Mouse (Mus musculus) right cerebral cortex, adult 18-20 months (tissue): ENCODE measurements at regions not wholly inside any gene's neighbourhood (a gene's known extent, or its start where the extent isn't known, plus 50 kb on each side); places are given as distances from the start of the nearest gene placed in this dataset.
A peak's percentile ranks its signal among the peaks of the same experiment; 100 is the strongest.

Experiments
- DNase-seq: peaks from one replicate; pipeline ENCODE4 v3.0.0; 2022; ENCODE audit warnings: mixed read lengths

DNA sequence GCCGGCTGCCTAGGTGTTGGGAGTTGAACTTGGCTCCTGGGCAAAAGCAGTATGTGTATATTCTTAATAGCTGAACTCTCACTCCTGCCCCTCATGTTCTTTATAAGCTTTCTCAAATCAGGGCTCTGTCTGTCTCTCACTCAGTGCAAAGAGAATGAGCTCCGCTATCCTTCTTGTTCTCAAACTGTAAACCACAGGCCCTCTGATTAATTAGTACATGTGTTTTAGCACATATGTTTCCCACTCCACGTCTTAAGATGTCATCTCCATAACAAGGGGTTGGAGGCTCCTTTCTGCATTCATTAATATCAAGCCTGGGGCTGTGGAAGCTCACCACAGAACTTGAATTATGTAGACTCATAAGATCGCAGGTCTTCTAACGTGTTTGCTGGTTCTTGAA, 104.7 kb downstream of the Nsun3 start:
- no peak for DNase-seq

DNA sequence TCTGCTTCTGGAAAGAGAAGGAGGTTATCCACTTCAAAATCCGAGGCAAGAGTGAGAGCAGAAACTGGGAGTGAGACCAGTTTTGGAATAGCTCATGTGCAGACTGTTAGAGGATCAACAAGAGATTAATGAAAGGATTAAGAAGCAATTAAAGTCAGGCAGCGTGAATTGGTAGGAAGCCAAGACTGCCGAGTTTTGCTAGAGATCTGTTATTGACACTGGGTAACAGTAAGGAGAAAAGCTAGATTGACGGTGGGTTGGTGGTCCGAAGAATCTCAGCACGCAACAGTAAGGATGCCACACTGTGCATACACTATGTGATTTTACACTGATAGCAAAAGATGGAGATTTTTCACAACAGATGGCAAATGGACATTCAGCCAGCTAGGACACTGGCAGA, 109.8 kb downstream of the Nsun3 start:
- no peak for DNase-seq

DNA sequence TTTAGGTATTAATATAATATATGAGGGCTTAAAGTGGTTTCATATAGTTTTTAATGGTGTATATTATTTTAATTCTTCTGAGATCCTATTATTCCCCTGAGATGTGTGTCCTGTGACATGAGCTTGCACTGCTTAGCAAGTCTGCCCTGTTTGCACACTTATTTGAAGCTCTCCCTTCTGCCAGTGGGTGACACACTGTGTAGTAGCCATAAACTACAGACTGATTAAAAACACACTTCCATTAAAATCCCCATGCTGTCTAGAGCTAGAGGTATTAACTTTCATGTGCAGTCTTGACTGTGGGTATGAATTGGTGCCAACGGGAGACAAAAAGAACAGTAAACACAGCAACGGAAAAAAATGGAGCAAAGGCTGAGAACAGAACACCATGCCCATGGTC, 129.2 kb downstream of the Nsun3 start:
- no peak for DNase-seq

DNA sequence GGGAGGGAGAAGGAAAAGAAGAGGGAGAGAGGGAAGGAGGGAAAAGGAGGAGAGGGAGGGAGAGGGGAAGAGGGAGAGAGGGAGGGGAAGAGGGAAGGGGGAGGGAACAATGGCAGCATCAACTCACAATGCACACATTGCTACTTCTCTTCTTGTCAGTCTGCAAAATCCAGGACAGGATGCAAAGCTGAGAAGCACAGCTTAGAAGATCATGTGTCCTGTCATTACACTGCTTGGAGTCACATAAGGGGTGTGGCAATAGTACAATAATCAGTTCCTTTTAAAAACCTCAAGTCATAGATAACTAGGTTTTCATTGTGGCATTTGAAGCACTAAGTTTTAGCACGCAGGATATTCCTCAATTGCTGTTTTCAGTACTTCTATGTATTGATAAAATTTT, 132.2 kb downstream of the Nsun3 start:
- no peak for DNase-seq

DNA sequence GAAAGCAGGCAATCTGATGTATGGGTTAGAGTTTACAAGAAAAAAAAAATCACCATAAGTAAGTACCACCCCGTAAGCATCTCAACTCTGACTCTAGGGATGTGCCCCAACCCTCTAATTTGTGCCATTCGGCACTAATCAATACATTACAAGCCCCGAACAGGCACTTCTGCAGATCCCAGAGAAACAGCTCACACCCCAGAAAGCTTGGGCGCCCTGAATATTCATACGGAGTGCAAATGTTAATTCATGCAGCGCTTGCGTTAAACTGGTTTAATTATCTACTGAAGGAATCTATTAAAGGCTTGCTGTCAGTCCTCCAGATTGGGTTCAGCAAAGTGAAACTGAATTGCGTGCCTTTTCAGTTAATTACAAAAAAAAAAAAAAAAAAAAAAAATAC, 132.8 kb downstream of the Nsun3 start:
- DNase-seq, result peak; percentile 3

DNA sequence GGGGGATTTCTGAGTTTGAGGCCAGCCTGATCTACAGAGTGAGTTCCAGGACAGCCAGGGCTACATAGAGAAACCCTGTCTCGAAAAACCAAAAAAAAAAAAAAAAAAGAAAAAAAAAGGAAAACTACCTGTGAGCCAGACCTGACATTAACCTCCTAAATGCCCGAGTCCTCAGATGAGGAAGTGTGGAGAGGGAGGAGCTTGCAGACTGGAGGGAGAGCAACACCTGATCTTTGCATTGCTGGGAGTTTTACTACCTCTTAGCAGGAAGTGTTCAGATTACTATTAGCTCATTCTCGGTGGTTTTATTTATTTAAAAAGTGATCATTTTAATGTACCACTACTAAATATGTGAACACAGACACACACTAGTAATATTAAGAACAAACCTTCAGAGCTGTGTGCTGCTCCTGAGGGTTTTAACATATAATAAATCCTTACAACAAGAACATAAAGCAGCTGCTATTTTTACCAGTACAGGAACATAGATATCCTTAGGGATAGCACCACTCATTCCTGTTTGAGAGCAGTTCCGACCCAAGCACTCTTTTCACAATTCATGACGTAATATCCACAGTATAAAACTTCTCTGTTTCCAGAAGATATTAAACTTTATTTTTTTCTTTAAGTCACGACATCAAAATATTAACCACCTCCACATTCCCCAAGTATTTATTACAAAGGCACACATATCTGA, 133.7 kb downstream of the Nsun3 start:
- no peak for DNase-seq

DNA sequence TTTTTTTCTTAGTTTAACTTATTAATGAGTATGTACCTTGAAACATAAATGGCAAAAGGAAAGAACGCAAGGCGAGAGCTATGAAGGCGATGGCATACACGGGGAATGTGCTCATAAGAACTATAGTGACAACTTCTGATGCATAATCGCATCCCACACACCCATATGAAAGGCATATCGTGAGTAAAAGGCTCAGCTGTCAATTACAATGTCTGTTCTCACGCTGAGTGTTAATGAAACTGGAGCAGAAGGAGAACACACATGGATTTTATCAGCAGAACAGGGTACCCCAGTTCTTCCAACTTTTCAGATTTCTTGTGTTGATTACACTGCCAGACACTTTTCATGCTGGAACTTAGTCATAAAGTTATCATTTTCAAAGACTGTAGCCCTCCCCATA, 135.8 kb downstream of the Nsun3 start:
- DNase-seq, result no peak

DNA sequence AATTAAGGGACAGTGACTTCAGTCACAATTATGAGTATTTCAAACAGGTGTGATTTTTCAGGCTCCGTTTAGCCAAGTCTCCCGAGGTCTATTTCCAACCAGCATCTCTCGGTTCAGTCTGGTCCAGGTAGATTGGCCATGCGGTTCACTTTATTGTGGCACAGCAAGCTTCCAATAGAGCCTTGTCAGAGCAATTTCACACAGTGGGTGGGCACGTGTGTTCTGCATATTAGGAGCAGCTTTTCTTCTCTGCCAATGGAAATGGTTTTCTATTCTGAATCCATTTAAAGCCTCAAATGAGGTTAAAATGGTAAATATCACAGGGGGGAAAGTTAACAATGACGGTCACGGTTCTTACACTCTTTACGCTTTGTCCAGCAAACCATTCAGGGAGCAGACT, 138.3 kb downstream of the Nsun3 start:
- DNase-seq, result no peak

DNA sequence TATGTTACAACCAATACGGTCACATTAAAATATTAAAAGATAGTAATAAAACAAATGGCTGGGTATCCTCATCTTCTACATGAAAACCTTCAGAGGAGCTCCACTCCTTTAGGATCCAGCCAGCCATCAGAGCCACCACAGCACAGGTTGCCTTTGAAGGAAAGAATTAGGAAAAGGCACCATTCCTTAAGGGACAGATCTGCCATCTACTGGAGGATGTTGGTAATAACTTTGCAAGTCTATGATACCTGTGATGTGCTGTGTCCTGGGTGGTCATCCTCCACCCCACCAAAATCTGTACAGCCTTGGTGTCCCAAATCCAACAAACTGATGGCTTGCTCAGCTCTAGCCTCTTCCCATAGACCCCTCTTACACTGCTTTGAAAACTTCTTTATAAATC, 140.5 kb downstream of the Nsun3 start:
- DNase-seq, result peak; percentile 15

DNA sequence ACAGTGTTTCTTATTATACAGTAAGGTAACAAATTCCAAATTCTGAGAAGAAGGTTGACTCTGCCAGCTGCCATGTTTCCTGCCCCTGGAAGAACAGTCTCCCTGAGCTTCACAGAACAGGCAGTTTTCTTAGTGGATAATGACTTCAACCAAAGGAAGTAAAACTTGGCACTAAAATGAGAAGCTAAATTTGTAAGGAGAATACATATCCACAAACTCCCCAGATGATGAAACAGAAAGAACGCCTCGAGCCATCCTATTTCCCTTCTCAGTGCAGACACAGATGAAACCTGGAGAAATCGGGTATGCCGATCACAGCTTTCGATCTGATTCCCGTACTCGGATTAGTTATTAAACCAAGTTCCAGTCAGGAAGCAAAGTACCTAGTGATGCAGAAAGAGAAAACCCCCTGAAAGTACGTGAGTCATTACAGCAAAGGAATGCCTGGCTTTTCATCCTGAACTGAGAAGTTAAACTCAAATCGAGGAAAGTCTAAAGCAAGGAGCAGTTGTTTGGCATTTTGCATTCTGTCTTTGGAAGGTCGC, 143.7 kb downstream of the Nsun3 start:
- DNase-seq, result peak; percentile 4

DNA sequence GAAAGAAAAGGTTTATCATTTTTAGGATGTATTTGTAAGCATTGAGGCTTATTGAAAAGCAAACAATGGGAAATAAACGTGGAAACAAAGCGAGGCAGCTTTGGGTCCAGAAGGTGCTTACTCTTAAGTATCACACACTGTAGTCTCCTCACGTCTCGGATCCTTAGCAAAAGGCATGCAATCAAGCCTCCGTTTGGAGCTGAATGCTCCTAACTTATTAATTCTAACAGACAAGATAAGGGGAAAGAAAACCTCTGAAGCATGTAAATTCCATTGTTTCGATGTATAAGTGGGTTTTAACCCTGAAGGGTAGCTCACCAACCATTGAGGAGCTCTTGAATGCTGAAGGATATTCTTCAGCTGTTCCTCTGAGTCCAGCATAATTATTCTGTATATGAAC, 162.7 kb downstream of the Nsun3 start:
- DNase-seq, result no peak

DNA sequence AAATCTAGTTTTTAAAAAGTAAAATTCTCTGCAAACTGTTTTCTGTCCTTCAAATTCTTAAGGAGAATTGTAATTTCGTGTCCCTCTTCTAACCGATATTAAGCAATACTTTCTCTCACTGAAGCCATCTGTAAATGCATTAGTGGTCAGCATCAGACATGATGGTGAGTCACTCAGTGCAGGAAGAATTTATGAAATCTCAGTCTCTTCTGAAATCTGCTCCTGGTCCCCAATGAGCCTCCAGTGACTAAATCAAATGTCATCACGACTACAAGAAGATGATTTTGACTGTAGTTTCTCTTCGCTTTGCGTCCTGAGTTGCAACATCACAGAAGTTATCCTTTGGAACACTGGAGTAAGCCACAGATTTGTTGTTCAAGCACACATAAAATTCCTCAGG, 175.7 kb downstream of the Nsun3 start:
- no peak for DNase-seq

DNA sequence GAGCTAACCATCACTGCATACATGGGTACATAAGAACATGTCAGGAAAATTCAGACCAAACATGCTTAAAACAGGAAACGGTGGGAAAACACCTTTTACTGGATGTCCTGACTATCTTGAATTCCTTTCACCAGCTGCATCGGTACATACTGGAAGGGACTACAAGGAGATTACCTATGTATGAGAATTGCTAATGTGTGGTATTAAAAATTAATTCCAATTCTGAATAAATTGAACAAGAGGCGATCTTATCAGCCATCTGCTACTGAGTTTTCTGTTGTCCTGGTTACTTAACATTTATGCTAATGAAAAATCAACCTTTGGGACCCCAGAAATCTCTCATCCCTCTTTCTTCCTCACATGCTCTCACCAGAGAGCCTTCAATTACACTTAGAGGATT, 178.0 kb downstream of the Nsun3 start:
- DNase-seq, result no peak

DNA sequence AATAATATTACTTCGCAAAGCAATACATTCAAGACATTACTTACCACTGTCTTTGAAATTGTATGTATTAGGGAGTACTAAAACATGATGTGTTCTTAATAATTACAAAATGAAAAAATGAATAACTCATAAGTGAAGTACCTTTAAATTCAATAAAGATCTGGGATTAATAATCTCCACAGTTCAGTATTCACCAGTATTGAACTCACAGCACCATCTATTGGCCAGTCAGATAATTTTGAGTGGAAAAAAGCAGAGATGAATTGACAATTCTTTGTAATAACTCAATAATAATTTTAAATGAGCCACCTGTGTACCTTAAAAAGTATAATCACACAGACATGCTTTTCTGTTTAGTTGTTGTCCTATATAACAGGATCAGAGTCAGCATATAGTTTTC, 180.7 kb downstream of the Nsun3 start:
- no peak for DNase-seq

DNA sequence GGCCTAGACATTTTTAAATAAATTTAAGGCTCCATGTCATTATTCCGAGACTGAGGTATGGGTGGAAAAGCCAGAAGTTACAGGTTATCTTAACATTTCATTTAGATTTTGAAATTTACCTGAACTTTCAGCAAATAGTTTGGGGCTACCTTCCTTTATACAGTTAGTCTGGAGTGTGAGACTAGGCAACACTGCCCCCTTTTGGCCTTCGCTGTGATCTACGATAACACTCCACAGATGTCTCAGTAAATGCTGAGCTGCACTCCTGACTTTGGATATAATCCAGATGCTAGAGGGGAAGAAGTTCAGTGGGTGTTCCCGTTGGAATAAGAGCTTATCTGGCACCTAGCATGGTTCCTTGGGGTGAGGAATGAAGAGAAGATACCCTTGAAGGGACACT, 224.6 kb downstream of the Nsun3 start:
- DNase-seq, result peak; percentile 17

DNA sequence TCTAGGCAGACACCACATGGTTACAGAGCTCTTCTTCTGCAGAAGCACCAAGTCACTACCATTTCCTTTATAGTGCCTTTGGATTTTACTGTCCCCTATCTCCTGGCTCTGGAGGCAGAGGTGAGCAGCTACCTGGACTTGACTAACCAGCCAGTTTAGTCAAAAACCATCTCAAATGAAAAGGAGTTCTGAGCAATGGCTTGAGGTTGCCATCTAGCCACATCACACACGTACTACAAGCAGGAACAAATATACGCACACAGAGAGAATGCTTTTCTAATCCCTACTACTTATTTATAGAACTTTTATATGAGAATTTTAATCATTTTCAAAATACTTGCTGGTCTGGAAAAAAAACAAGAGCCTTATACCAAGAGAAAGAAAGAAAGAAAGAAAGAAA, 243.5 kb downstream of the Nsun3 start:
- no peak for DNase-seq

DNA sequence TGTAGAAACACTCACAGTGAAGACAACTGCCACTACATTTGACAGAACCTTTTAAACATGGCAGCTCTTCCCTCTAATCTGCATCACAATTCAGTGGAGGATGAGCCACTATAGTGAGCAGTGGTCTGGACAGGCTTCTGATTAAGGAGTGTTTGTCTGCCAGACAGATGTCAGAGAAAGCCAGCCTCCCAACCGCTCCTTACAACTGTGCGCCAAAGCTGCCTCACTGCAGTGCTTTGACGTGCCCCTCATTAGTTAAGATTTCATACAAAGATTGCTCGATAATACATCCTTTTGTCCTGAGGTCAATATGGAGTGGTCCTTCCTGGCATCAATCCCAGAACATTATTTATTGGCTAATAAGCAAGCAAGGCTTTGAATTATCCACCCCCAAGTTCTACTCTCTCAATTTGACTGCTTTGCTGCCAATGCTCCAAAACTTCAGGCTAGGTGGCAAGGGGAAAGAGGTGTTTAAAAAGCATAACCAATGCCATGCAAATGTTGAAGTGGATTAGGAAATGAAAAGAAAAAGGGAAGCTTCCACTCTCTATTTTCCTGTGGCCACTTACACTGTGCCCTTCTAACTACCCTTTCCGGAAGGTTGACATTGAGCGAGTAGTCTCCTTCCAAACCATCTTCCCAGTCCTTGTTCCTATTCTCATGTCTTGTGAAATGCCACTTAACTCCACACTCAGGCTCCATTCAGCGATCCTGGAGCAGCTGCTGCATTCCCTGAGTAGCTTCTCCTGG, 248.7 kb downstream of the Nsun3 start:
- DNase-seq, result no peak

DNA sequence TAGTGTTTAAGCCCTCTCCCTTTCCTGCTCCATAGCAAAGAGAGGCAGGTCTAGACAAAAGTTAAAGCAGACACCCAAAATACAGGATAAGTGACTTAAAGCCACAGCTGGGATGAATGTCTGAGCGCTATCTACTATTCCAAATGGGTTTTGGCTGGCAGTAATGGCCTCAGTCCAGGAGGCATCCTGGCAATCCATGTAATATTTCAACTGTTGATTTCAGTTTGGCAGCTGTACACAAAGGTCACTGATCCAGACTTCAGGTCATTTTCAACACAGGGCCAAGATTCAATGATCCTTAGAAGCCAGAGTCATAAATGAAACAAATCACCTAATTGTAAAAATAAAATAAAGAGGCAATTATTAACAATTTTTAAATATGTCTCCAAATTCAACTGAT, 277.3 kb downstream of the Nsun3 start:
- DNase-seq, result no peak

DNA sequence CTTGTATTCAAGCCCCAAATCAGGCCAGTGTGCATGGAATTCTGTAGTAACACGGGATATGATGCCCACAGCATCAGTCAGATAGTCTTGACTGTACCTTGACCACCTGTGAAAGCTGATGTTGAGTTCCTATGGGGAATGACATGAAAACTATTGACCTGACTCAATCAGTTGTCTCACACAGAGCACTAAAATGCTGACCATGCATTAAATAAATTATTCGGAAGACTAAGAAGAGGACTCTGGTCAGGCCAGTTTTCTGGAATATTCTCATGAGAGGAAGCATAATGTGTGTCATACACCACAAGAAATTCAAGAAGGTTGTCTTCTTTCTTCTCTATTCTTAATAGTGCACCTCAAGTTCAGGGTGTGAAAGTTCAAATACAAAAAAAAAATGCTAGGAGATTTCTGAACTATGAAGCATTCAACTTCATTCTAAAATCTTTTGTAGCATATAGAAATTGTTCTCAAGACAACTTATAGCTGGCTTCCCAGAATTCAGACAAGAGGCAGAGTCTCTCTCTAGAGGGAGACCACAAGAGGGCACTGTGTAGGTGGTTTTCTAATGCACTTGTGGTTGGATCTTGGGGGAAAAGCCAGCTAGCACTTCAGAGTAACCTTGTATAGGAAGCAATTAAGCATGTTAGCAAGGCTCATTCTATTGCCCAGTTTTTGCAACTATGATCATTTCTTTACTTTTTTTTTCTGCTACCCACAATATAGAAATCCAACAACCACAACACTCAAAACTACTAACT, 279.7 kb downstream of the Nsun3 start:
- DNase-seq, result peak; percentile 39

DNA sequence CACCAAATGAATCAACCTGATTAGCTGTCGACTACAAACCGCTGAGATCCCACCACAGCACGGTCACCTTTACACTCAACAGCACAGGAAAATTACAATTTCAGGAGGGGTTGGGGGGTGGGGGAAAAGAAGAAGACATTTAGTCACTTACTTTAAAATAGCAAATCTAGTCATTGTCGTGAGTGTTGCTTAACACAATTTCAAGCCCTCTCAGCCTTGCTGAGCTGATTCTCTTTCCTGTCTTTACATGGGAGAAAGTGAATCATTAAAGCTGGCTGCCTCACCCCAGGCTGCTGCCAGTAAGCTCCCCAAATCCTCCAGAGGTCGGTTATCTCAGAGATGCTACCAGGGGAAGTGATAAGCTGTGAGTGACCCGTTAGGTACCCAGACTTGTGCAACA, 285.7 kb downstream of the Nsun3 start:
- DNase-seq, result peak; percentile 3

DNA sequence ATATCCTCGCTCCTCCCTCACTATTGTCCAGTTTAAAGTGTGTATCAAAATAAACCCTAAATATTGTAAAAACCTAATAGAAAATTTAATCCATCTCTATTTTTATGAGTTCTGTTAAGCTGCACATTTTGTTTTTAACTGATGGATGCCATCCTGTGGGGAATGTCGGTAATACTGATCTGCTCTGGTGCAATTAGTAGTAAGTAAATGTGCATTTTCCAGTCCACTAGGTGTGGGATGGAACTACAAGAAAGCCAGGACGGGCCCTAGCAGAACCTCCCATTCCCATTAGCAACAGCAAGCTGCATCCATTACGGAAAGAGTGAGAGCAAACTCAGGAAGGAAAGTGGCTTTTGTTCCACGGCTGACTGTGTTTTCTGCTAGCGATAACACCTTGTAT, 286.3 kb downstream of the Nsun3 start:
- peak; percentile 17 for DNase-seq

DNA sequence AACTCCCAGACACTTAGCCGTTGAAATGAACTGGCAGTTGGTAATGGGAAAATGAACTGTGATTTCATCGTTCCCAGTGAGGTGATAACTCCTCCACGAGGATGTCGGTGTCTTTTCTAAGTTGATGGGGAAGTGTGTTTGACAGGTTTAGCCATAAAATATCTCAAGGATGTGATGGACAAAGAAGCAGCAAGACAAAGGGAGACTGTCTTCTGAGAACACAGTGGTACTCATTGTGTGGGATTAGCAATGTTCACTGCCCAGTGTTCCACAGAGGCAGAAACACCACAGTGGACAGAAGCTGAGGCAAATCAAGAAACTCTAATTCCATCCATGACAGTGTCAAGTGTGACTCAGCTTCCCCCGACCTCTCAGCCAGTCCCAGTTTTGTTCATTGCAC, 287.9 kb downstream of the Nsun3 start:
- no peak for DNase-seq

DNA sequence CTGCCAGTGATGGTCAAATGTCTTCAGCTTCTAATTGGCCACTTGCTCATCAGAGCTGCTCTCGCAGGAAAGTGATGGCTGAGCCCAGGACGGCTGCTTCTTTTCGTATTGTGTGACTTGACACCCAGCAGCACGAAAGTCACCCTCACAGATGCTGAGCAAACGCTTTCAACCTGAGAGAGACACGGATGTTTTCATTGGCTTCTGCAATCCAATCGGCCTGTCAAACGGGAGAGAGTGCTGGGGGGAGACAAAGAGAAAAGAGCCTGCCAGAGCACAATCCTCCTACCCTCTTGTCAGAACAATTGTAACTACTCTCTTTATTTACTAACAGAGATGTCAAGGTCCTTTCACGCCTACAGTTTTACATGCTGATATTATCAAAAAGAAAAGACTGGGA, 289.9 kb downstream of the Nsun3 start:
- no peak for DNase-seq

DNA sequence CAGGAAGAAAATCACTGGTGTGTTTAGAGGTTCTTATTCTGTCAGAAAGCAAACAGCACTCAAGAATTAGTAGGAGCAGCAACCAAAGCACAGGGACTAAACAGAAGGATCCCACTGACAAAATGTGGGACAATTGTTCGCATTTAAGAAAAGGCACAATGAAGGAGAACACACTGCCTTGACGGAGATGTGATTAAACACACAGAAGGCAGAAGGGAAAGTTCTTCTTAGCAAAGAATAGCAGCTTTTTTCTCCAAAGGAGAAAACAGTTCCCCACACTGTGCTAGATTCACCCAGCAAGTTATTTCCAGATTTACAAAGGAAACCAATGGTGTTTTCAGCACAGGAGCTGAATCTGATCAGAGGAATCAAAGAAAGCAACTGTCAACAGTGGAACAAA, 316.5 kb downstream of the Nsun3 start:
- DNase-seq, result no peak
